Mouse (Mus musculus) embryo, embryonic 11 days (tissue): ENCODE results near the gene Zswim5.
"Not testable (repeated sequence)": the region's sequence is repeated elsewhere in the genome, so short reads cannot be mapped to it uniquely, and the experiment has no call there.

ENCODE experiments used
- DNase-seq: peaks from one replicate; pipeline ENCODE4 v3.0.0-alpha.2; 2015

The Zswim5 gene

GRCm38 (mm10) chr4:116876995-116877728, at the start of gene Zswim5:
Gene Zswim5 (plus strand): TSS chr4:116877376.
- peak; percentile 92 for DNase-seq

GRCm38 (mm10) chr4:116827819-116828218, 49.4 kb upstream of the Zswim5 start:
- peak; percentile 80 for DNase-seq

GRCm38 (mm10) chr4:116829364-116830069, 47.7 kb upstream of the Zswim5 start:
- peak; percentile 37 for DNase-seq

- DNase-seq, result peak; percentile 60
These were observed 47.2 kb upstream of the Zswim5 start for GRCm38 (mm10) chr4:116830070-116830368.

DNA sequence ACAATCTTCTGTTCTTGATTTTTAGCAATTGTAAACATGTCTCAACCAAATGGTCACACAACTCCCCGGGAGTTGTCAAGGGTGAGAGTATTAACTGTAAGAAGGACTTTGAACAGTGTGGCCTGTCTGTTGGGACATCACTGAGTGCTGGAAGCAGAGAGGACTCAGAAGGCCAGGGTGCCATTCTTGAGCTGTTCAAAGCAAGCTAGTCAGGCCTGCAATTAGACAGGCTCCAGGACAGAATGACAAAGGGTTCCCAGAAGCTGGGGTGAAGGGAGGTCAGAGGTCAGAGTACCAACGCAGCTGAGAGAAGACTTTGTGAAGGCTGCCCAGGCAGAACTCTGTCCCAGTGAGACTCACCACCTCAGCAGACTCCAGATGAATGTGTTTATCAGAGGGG, 38.2 kb upstream of the Zswim5 start:
- DNase-seq, result peak; percentile 41

DNA sequence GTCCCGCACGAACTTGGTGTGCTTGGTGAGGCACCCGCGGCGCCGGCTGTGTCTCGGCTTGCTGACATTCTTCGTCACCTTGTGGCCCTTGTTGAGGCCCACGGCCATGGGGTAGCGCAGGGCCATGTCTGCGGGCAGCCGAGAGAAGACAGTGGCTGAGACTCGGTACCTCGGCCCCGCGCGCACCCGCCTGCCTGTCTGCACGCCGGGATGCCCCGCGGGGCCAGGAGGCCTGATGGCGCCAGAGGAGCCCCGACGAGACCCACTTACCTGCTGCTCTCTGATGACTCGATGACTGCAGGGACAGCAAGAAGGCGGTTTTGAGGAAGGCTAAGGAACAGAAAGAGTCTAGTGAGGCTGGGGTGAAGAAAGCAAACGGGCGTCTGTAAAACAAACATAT, 37.1 kb upstream of the Zswim5 start:
- DNase-seq, result not testable (repeated sequence)

- no peak for DNase-seq
These were observed 36.3 kb upstream of the Zswim5 start for GRCm38 (mm10) chr4:116840841-116841240.

DNA sequence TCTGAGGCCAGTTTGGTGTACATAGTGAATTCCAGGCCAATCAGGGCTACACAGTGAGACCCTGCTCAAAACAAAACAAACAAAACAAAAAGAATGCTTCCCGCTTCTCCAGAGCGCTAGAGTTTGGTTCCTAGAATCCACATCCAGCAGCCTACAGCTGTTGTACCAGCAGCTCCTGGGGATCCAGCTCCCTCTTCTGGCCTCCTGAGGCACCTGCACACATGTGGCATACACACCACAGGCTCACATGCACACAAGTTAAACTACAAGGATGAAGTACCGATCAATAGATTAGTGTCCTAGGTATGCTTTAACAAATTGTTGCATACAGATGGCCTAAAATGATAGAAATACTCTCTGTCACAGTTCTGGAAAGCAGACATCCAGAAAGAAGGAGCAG, 32.9 kb upstream of the Zswim5 start:
- no peak for DNase-seq

DNA sequence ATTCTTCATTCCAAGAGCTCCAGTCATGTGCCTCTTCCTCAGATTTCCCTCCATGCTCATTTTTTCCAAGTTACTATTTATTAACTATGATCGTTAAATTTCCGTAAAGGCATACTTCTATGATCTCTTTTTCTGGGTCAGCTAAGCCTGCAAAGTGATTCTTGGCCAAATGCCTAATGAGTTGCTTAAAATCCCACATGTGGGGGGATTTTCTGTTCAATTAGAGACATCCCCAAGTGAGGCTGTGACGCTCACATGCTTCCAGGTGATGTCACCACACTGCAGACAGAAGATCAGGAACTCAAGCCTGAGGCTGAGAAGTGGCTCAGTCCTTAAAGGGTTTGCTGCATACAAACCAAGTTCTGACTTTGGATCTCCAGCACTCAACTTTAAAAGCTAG, 27.3 kb upstream of the Zswim5 start:
- DNase-seq, result no peak

GRCm38 (mm10) chr4:116854286-116854685, 22.9 kb upstream of the Zswim5 start:
- DNase-seq, result peak; percentile 41

DNA sequence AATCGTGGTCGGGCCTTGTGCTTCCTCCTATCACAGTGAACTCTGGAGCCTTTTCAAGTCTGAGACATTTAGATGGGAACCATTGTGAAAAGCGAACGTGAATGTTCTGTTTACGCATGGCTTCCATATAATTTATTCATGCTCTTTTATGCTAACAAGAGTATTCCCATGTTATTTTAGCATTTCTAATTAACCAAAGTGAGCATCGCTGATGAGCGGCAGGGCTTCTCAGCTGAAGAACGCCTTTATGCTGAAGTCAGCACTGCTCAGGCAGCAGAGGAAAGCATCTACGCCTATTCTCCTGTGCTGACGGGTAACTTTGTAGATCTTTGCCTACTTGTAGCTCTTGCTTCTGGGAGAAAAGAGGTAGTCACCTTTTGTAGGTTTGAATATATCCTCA, 20.0 kb upstream of the Zswim5 start:
- no peak for DNase-seq

GRCm38 (mm10) chr4:116859711-116860110, 17.5 kb upstream of the Zswim5 start:
- DNase-seq, result no peak

DNA sequence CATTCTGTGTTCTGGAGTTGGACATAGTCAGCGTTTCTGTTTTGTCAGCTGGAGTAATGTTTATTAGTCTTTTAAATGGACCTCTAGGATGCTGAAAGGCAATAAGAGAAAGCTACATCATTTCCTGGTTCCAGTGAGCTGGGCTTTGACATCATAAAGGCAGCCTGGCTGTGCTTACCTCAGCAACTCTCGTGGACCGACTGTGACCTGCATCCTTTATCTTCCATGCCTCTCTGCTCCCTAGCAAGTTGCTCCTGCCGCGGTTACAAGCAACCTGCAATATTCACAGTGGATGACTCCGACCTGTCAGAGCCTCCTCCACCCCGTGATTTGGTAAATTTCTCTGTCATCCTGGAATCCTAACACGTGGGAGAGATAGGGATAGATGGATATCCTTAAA, 15.2 kb upstream of the Zswim5 start:
- DNase-seq, result no peak

GRCm38 (mm10) chr4:116869898-116870297, 7.3 kb upstream of the Zswim5 start:
- no peak for DNase-seq

- DNase-seq, result no peak
These were observed 2.6 kb upstream of the Zswim5 start for GRCm38 (mm10) chr4:116874595-116874994.

DNA sequence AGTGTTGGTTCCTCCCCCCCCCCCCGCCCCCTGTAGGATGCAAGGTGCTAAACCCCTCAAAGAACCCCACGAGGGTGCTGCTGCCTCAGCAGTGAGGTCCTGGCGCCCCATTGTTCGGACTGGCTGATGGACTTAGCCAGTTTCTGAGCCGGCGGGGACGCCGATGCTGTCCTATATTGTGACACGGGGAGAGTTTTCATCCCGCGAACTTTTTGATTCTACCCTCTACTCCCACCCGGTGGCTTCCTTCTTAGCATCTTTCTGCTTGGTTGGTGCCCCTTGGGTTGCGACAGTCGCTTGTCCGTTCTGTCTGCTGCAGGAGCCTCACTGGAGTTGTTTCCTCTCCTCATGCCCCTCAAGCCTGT, 564 bp upstream of the Zswim5 start:
- peak; percentile 80 for DNase-seq

- peak; percentile 63 for DNase-seq
These were observed 649 bp downstream of the Zswim5 start for GRCm38 (mm10) chr4:116877729-116878321.

DNA sequence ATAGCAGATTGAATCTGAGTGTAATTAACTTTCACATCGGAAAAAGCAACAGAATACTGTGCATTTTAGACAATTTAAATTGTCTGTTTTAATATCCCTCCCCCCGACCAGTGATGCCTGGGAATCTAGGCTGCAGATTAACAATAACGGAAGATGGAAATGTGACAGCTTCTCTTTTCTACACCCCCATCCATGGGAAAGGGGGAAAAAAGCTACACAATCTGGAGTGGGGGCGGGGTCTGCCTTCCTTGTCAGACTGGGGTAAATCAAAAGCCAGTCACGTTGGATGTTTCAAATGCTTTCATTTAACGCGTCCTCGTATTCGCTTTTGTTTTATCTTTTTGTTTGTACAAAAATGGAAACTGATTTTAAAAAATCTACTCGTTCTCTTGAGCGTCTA, 1.3 kb downstream of the Zswim5 start:
- peak; percentile 80 for DNase-seq

- no peak for DNase-seq
These were observed 5.5 kb downstream of the Zswim5 start for GRCm38 (mm10) chr4:116882679-116883078.

- no peak for DNase-seq
These were observed 17.3 kb downstream of the Zswim5 start for GRCm38 (mm10) chr4:116894200-116895080.

- no peak for DNase-seq
These were observed 33.5 kb downstream of the Zswim5 start for GRCm38 (mm10) chr4:116910489-116911181.

DNA sequence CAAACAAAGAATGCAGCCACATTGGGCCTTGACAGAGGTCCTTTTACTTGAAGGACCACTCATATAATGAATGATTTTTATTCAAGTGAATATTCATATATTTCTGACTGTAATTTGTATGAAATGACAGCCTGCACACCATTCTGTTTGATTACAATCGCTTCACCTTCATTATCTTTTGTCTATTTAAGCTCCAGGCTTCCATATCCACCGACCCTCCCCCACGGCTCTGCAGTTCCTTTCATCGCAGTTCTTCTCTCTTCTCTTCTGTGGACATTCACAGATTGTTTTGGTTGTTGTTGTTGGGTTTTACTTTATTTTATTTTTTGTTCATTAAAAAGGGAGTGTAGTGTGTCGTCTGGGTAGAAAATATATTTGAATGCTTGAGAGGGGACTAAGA, 34.0 kb downstream of the Zswim5 start:
- DNase-seq, result peak; percentile 12

GRCm38 (mm10) chr4:116913318-116913717, 36.1 kb downstream of the Zswim5 start:
- no peak for DNase-seq
